Mouse (Mus musculus) megakaryocyte progenitor cell, adult 5-6 weeks (primary cell): ENCODE measurements around the gene Skp1a. TPM values are rescaled to one million over a fixed set of nuclear protein-coding genes. Genes with fewer than 3 reads are reported as not detected.

ENCODE experiments used
- ATAC-seq: replicated peaks from 2 replicates; pipeline ENCODE4 v1.8.0; 2016; ENCODE audit warnings: mild to moderate bottlenecking, moderate TSS enrichment, inconsistent platforms; ENCODE audit not compliant: poor library complexity
- total RNA-seq, 2 experiments: library from RNA; stranded (forward) in 1 of 2; stranded (reverse) in 1 of 2; fragments of 157-497, 149-512 nt in 1 of 2; fragments of 200-1000 nt in 1 of 2; gene quantifications; 2 replicates each; pipeline versions ENCODE4 v1.2.3 to v1.2.4; 2015 to 2017

Skp1a gene
- total RNA-seq, 2 experiments from 2014 or later: 251 to 291 TPM

GRCm38 (mm10) chr11:52252692-52253091, 20.9 kb downstream of the Skp1a start:
- no peak for ATAC-seq

- peak; percentile 84 for ATAC-seq
Measured at GRCm38 (mm10) chr11:52253674-52254375, 22.0 kb downstream of the Skp1a start.

DNA sequence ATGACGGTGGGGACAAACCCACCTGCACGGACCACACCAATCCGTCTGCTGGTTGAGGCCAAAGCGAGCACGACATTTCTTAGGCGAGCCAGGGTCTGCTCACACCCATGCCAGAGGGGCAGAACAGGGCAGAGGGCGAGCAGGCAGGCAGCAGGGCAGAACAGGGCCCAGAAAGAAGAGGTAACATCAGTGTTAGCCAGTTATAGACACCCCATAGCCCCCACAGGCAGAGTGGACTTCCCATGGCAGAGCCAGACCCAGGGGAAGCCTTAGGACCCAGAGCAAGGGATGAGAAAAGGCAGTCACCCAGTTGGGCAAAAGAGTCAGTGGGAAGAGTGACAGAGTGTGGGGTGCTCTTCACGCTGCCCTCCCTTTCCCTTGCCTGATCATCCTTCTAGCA, 23.3 kb downstream of the Skp1a start:
- ATAC-seq: no peak

- ATAC-seq: no peak
Measured at GRCm38 (mm10) chr11:52257376-52257775, 25.6 kb downstream of the Skp1a start.

DNA sequence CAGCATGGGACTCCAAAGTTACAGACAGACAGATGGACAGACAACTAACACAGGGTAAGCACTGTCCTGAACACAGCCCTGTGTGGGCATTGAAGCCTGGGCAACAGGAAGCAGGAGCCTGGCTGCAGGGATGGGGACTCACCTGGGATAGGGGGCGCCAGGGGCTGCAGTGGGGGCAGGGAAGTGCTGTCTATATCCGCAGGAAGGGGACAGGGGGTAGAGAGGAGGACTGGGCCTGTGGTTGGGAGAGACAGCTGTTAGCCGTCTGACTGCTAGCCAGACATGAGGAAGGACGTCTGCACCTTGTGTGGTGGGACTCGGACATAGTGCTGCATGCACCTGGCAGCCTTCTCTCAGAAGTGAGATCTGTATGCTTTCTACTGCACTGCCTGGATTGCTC, 26.9 kb downstream of the Skp1a start:
- ATAC-seq: no peak

GRCm38 (mm10) chr11:52260878-52261277, 29.1 kb downstream of the Skp1a start:
- no peak for ATAC-seq

GRCm38 (mm10) chr11:52261937-52262336, 30.1 kb downstream of the Skp1a start:
- peak; percentile 82 for ATAC-seq

- no peak for ATAC-seq
Measured at GRCm38 (mm10) chr11:52262338-52262737, 30.5 kb downstream of the Skp1a start.

DNA sequence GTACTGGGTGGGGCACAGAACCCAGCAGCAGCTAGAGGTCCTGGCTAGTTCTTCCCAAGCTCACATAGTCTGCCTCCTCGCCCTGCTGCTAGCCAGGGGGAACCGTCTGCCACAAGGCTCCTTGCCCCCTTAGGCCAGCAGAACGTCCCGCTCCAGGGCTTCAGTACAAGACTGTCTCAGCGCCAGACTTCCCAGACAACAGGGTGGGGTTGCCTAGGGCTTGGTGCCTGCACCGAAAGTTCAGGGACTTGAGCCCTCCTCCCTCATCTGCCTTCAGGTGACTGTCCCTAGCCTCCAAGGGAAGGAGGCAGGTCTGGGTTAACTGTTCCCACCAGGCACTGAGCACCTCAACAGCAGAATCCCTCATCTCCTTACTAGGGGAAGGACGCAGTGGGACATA, 33.1 kb downstream of the Skp1a start:
- ATAC-seq: no peak

DNA sequence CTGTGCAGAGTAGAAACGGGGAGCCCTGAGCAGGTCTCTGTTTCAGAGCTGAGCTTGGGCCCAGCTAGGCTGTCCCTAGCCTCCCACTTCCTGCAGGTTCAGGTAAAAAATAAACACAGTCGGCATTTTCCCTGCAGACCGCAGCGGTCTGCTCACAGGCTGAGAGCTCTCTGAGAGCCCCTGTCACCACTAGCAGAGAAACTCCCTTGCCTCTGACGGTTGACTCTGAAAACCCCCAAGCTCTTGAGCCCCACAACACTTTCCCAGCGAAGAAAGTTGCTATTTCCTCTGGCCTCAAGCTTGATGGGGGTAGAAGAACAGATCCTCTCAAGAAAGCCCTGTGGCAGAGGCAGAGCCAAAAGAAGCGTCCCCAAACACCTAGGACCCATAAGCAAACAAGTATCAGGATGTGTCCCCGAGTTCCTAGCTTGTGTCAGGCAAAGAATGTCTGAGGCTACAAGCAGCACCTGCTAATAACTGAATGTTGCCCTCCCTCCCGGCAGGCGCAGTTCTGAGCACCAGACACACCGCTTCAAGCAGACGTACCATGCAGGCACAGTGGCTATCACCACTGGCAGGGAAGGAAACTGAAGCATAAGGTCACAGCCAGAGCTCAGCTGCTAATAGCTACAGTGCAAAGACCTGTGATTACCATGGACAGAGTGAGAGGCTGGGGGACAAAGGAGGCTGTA, 34.0 kb downstream of the Skp1a start:
- no peak for ATAC-seq

GRCm38 (mm10) chr11:52267271-52267670, 35.5 kb downstream of the Skp1a start:
- ATAC-seq: no peak

DNA sequence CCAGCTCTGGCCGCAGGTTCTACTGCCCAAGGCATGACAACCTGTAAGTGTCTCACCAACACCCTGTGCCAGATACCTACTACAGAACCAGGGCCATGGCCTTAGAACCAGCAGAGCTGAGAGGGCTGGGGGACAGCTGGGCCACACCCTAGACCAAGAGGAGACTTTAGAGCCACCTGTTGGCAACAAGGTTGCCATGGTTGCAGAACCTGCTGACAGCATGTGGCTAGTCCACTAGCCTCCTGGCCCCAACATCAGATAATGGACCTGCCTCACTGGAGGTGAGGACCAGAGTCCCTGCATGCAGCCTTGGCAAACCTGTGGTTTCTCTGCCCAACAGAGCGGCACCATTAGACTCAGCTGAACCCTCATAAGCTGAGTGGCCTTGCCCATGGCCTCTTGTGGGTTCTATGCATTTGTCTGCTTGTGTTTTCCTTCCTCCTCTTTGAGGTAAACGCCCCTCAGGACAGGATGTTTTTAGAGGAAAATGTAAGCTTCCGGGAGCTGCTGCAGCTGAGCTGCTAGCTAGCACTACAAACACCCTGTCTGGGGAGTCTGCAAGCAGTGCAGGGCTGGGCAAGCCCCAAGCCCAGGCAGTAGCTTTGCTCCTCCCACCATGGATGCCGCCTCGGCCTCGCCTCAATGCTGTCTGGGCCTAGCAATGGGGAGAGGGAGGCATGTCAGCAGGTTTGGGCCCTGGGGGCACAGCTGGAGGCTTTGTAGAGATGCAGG, 36.5 kb downstream of the Skp1a start:
- ATAC-seq: 0 out of 2 replicates have a peak, but pooled peaks have one; percentile 27

- no peak for ATAC-seq
Measured at GRCm38 (mm10) chr11:52269841-52270240, 38.0 kb downstream of the Skp1a start.

DNA sequence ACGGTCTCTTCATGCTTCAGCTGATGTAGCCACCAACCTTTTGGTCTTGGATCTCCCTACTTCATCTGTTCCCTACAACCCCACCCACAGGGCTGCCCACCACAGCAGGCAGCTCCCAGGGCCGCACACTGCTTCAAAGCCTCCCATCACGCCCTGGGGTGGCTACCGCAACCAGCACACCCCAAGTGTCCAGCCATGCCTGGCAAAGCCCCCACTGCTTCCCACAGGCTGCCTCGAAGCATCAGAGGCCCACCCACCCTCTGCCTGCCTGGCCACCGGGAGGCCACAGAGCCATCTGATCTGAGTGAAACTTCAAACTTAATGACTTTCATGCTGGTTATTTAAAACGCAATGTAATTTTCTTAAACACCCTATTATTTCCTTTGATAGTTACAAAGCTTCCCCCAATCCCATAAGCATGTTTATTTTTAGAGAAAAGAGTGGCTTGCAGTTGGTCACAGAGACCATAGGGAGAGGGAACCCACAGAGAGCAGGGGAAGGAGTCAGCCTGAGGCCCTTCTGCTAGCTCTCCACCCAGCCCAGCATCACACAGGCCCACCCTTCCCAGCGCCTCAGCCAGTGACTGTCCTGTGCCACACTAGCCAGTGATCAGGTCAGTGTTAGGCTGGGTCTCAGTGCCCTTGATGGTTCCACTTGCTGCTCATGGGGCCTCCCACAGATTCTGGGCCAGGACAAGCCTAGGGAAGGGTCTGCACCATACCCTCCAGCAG, 40.1 kb downstream of the Skp1a start:
- ATAC-seq: no peak

DNA sequence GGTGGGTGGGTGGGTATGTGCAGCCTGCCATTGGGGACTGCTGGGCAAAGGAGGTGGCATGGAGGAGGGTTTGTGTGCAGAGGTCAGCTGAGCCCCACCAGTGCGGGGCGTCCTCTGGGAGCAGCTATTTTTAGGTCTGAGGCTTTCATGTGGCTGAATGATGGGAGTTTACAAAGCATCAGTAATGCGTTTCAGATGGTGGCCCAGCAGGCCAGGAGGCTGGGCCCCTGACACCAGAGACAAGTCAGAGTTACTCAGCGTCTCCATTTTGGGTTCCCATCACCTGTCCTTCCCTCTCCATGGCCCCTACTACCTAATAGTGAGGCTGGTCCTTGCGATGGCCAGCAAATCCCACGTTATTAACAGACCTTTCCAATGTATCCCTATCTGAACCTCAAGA, 40.8 kb downstream of the Skp1a start:
- ATAC-seq: no peak

GRCm38 (mm10) chr11:52273183-52273941, 41.6 kb downstream of the Skp1a start:
- ATAC-seq: no peak

- ATAC-seq: no peak
Measured at GRCm38 (mm10) chr11:52273942-52274330, 42.1 kb downstream of the Skp1a start.

- ATAC-seq: no peak
Measured at GRCm38 (mm10) chr11:52274456-52275112, 42.8 kb downstream of the Skp1a start.

- ATAC-seq: no peak
Measured at GRCm38 (mm10) chr11:52275366-52275765, 43.6 kb downstream of the Skp1a start.
